Mouse (Mus musculus): ENCODE results near the gene Gpam. TPM values are rescaled to one million over a fixed set of nuclear protein-coding genes. Genes with fewer than 3 reads are reported as not detected.

The Gpam gene
- total RNA-seq, 2 experiments from 2014 or later = 67.6 to 79.1 TPM

DNA sequence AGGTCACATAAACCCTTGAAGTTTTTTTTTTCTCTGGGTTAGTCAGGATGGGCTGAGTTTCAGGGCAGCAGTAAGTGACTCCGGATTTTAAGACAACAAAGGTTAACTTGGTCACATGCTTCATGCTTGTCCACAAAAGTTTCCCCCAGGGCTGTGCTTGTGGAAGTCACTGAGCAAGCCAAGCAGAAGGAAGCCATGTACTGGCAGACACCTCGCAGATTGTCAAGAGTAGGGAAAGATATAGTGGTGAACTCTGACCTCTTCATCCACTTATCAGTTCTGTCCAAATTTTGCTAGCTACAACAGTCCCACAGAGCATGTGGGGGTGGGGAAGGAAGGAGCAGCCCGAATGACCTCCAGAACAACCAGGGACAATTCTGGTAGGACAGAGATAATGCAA, 19.1 kb downstream of the Gpam start:
- DNase-seq (ENCODE audit: low spot score in 2 of 2) = no peak

- no peak for DNase-seq (ENCODE audit: low spot score in 2 of 2)
These were observed 21.1 kb downstream of the Gpam start for GRCm38 (mm10) chr19:55105969-55106368.

DNA sequence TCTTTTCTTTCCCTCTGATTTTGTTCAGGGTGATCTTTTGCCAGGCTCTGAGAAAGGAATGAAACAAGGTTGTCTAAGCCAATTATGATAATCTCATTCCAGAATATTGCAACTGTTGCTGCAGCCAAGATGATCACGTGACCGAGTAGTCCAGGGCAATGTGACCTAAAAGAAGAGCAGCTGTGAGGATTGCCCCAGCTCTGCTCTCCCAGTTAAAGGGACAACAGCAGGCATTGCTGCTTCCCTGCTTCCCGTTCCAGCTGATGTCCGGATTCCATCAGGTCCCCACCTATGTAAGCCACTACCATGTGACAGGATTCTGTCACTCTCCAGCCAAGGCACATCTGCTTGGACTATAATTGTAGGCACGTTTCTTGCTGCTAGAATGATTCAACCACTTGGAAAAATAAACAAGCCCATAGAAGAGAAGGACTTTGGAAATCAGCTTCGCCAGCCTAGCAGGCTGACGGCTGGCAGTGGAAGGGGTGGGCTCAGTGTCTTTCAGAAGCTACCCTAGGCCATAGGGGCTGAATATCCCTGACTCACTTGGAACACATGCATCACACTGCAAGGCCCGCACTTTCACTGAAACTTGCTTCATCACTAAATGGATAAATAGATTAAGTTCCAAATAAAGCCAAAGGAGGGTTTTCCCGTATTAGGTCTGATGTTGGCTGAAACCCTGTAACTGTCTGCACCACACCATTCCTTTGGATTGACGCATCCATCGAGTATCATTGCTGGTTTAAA, 23.8 kb downstream of the Gpam start:
- peak in 1 of 2 experiments; percentile 37 for DNase-seq (ENCODE audit: low spot score in 2 of 2)

DNA sequence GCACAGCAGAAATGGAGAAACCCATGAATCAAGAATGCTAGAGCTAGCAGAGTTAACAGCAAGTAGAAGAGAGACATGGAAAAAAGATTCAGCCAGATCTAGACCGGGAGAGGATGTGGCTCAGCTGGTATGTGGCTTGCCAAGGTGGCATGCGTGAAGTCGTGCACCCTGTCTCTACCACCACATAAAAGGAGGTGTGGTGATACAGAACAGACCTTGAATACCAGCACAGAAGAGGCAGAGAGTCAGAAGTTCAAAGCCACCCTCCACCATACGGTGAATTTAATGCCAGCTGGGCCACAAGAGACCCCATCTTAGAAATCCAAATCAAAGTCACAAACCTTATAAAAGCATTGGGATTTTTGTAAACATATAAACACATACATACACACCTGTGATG, 25.4 kb downstream of the Gpam start:
- no peak for DNase-seq (ENCODE audit: low spot score in 2 of 2)

GRCm38 (mm10) chr19:55100227-55101140, 26.6 kb downstream of the Gpam start:
- DNase-seq (ENCODE audit: low spot score in 2 of 2) = no peak

DNA sequence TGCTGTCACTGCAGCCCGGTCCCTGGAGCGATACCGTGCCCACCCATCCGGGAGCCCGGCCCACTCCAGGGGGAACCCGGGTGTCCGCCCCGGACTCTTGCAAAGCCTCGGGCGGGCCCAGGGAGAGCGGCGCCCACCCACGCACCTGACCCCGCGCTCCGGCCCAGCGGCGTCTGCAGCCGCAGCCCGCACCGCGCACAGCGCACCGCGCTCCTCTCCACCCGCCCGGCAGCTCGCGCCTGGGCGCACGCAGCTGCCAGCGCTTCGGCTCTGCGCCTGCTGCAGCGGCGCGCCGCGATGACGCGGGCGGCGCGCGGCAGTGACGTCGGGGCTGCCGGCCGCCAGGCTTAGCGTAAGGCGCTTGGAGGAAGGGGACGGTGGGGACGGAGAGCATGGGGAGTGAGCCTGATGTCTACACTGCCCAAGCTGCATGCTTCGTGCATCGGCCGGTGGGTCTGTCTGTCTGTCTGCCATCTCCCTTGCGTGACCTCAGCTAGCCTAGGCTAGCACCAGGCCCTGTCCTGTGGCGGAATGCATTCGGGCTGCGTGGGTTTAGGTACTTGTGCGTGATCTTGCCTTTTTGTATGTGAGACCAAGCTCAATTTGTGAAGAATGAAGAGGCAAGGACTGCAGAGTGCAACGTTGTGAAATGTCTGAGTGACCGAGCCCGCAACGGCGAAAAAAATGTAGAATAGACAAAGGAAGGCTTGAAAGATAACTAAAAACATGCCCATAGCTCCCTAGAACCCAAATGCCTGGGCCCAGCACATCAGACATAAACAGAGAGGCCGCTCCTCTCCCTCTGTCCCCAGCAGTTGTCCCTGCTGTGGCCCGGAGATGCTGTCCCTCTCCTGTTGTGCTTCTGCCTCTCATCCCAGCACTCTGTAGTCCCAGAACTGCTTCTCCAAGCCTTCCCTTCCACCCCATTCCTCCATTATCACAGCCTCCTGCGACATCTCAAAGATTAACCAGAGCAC, 27.6 kb downstream of the Gpam start:
- DNase-seq (ENCODE audit: low spot score in 2 of 2) = peak; percentile 78 to 81

GRCm38 (mm10) chr19:55098409-55099183, 28.4 kb downstream of the Gpam start:
- DNase-seq (ENCODE audit: low spot score in 2 of 2) = peak; percentile 50 to 69

GRCm38 (mm10) chr19:55097396-55097967, 29.6 kb downstream of the Gpam start:
- no peak for DNase-seq (ENCODE audit: low spot score in 2 of 2)

DNA sequence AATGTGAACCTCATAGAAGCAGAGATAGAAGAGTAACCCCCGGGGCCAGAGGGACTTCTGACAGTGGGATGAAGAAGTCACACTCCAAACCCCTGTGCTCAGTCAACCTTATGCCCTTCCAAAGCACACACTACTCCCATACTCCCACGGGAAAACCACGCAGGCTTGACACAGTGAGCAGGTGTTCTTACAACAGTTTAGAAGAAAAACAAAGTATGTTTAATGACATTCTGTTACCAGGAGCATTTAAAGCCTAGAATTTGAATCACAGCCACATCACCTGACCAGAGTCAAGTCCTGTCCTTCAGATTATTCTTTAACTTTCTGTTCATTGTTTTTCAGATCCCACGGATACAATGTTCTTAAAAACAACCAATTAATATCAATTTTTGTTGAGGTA, 30.4 kb downstream of the Gpam start:
- DNase-seq (ENCODE audit: low spot score in 2 of 2) = no peak

DNA sequence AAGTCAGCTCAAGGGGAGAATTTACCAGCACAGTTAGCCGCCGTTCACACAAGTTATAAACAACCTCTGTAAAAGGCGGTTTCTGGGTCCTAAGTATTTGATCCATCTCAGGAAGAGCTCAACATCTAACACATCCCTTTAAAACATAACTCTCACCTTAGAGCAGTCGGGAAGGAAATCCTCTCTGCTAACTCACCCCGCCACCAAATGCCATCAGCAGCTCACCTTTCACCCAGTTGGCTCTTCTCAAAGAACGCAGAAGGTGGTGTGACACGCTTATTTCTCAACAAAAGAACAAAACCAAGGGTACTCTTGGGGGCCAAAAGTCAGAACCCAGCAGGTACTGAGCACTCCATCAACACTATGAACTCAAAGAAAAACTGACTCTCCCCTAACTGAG, 31.5 kb downstream of the Gpam start:
- no peak for DNase-seq (ENCODE audit: low spot score in 2 of 2)

DNA sequence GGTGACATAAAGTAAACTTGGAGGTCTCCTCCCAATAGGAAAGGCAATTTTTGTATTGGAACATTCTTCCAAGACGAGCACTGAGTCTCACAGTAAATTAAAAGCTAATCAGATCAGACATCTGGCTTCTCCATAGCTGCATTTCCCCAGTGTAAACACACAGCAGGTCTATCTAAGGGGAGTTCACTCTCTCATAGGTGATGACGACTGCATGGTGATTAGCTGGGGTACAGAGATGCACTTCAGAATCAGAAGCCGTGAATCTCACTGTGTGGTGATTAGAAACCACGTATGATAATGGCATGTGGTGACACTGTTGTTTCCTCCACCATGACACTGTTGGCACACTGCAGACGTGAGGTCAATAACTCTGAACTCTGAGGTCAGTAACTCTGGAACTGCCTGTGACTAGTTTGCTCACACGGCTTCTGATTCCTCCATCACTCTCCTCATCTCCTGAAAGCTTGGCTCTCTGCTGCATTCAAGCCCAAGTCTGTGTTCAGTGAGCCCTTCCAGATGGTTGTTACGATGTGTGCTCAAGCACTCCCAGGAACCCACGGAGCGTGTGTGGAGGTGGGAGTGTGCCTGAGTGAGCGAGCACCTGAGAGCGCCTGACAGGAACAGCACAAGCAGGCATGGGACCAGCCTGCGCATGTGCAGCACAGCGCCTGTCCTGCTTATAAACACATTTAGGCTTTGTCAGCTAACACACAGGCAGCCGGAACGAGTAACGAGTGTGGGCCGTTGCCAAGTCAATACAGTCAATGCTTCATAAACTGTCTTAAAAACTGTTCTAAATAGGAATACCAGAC, 35.2 kb downstream of the Gpam start:
- no peak for DNase-seq (ENCODE audit: low spot score in 2 of 2)

- DNase-seq (ENCODE audit: low spot score in 2 of 2) = no peak
These were observed 36.2 kb downstream of the Gpam start for GRCm38 (mm10) chr19:55090885-55091284.

DNA sequence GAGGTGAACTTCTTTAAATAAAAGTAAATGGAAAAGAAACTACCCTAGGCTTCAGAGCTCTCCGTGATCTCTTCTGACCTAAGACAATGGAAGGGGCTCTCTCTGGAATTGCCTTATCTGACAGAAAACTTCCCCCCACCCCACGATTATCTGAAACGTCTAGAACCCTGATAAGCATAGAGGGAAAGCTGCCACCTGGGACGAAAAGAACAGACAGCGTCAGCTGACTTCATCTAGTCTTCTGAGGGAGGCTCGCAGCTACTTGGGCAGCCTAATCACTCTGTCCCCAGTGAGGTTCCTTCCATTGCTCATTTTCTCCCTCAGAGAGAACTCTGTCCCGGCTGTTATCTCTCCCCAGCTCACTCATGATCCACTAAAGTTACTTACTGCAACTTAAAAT, 36.9 kb downstream of the Gpam start:
- DNase-seq (ENCODE audit: low spot score in 2 of 2) = no peak

- DNase-seq (ENCODE audit: low spot score in 2 of 2) = no peak
These were observed 39.3 kb downstream of the Gpam start for GRCm38 (mm10) chr19:55087776-55088175.

- no peak for DNase-seq (ENCODE audit: low spot score in 2 of 2)
These were observed 41.2 kb downstream of the Gpam start for GRCm38 (mm10) chr19:55085857-55086185.

DNA sequence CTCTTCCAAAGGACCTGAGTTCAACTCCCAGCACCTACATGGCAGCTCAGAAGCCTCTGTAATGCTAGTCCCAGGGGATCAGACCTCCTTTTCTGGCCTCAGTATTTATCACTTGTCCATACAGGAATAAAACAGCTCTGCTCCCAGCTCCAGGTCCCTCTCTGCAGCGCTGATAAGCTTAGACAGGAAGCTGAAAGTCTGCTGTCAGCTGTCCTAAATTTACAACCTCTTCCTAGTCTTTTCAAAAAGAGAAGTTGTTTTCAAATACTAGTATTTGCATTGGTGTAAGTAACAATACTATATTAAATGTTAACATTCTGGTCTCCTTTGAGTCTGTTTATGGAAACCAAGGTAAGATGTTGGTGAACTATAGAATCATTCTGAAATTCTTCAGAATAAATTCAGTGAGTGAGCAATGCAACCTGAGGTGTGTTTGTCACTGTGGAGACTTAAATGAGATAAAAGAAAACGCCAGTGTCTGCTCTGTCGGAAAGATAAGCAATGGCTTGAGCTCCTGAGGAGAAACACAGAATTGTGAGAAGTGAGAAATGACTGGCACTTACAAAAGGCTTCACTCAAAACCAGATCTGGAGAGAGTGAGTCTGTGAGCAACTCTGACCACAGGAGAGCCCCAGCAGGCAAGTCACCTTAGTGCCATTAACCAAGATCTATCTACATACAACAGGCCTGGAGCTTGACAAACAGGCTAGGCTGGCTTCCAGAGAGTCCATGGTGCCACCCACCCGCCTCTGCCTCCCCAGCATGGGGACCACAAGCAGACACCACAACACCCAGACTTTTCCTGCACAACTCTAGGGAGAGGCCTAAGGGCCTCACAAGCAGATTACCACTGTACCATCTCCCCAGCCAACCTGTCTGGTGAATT, 41.8 kb downstream of the Gpam start:
- DNase-seq (ENCODE audit: low spot score in 2 of 2) = no peak

- no peak for DNase-seq (ENCODE audit: low spot score in 2 of 2)
These were observed 50.2 kb downstream of the Gpam start for GRCm38 (mm10) chr19:55076822-55077221.

DNA sequence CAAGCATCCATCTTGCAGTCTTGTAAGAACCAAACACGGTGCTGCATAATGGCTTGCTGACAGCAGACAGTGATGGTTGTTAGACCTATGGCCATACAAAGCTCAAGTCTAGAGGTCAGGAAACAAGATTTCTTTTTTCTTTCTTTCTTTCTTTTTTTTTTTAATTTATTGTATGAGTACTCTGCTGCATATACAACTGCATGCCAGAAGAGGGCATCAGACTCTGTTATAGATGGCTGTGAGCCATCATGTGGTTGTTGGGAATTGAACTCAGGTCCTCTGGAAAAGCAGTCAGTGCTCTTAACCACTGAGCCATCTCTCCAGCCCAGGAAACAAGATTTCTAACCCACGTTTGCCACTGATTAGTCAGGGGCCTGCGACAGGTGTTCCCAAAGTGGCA, 54.0 kb downstream of the Gpam start:
- DNase-seq (ENCODE audit: low spot score in 2 of 2) = no peak
